Mouse (Mus musculus) stomach, embryonic 16.5 days (tissue): ENCODE results near the gene Galt. TPM values are rescaled to one million over a fixed set of nuclear protein-coding genes. Genes with fewer than 3 reads are reported as not detected.
"Not testable (repeated sequence)": the region's sequence is repeated elsewhere in the genome, so short reads cannot be mapped to it uniquely, and the experiment has no call there.

Experiments
- ATAC-seq: fragments of 200-750 bp; cut with Nextera tagmentation; 2 replicates; pipeline ENCODE4 v1.8.0; 2017; ENCODE audit warnings: moderate number of reproducible peaks, moderate TSS enrichment; ENCODE audit not compliant: insufficient read depth, low FRiP score
- H3K27ac ChIP-seq: fragments of 300-500 bp; sonication (generic); 2 replicates; pipeline ENCODE4 v1.5.1; 2014; ENCODE audit warnings: low read length
- H3K27me3 ChIP-seq: fragments of 300-500 bp; sonication (generic); 2 replicates; pipeline ENCODE4 v1.6.1; 2014; ENCODE audit warnings: low read length, control low read depth, mixed read lengths; ENCODE audit not compliant: control insufficient read depth, insufficient read depth
- H3K36me3 ChIP-seq: fragments of 300-500 bp; sonication (generic); 2 replicates; pipeline ENCODE4 v1.6.1; 2014; ENCODE audit warnings: low read length; ENCODE audit not compliant: control insufficient read depth, insufficient read depth
- H3K4me1 ChIP-seq: fragments of 300-500 bp; sonication (generic); 2 replicates; pipeline ENCODE4 v1.6.1; 2014; ENCODE audit warnings: low read length, control low read depth, mixed read lengths; ENCODE audit not compliant: control insufficient read depth, insufficient read depth
- H3K4me2 ChIP-seq: fragments of 300-500 bp; sonication (generic); 2 replicates; pipeline ENCODE4 v1.6.1; 2014; ENCODE audit warnings: low read depth, low read length, mixed read lengths
- H3K4me3 ChIP-seq: fragments of 300-500 bp; sonication (generic); replicated peaks from 2 replicates; pipeline ENCODE4 v1.5.1; 2014; ENCODE audit warnings: mild to moderate bottlenecking, low read length
- H3K9ac ChIP-seq: fragments of 300-500 bp; sonication (generic); 2 replicates; pipeline ENCODE4 v1.6.1; 2014; ENCODE audit warnings: low read length
- H3K9me3 ChIP-seq: fragments of 300-500 bp; sonication (generic); replicated peaks from 2 replicates; pipeline ENCODE4 v1.6.1; 2016; ENCODE audit warnings: low read length, control low read depth; ENCODE audit not compliant: control insufficient read depth
- WGBS: fragments of 180-500 bp; shearing (Covaris S2); extraction: QIAGEN DNeasy Blood & Tissue Kit; methylation state at CpG from one replicate; pipeline ENCODE4 v1.1.7; 2014; 5-methylcytosine and 5-hydroxymethylcytosine counted together
- polyA plus RNA-seq: library from polyadenylated mRNA; unstranded; fragments of >200 nt; fragmentation: Nextera tagmentation; extraction: Ambion mirVana; gene quantifications from 2 replicates; pipeline ENCODE4 v1.2.1, GENCODE M21; 2015

The Galt gene
- polyA plus RNA-seq, 1 experiment from 2014 or later = 44.7 TPM

DNA sequence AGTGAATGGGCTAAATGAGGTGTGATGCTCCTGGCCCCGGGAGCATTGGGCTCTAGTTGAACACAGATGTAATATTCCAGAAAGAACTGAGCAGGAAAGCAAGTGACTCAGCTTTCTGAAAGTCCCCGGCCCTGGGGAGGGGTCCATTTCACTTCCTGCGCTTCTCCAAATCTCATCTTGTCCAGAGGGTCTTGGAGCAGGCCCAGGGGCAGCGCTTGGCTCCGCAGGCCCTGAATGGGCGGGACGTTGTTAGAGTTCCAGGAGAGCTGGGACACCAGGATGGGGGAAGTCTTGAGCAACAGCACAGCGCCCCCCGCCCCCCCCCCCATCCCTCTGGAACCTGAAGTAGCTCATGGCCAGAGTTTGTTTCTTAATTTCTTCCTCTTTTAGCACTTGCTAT is 26.2 kb downstream of the Galt start:
- not testable (repeated sequence) for ATAC-seq, H3K4me2 ChIP-seq, H3K27me3 ChIP-seq, H3K4me3 ChIP-seq, H3K9me3 ChIP-seq, H3K27ac ChIP-seq, H3K4me1 ChIP-seq, H3K36me3 ChIP-seq, H3K9ac ChIP-seq
- 32% methylated on average over 8 of the region's 9 CpGs for WGBS

DNA sequence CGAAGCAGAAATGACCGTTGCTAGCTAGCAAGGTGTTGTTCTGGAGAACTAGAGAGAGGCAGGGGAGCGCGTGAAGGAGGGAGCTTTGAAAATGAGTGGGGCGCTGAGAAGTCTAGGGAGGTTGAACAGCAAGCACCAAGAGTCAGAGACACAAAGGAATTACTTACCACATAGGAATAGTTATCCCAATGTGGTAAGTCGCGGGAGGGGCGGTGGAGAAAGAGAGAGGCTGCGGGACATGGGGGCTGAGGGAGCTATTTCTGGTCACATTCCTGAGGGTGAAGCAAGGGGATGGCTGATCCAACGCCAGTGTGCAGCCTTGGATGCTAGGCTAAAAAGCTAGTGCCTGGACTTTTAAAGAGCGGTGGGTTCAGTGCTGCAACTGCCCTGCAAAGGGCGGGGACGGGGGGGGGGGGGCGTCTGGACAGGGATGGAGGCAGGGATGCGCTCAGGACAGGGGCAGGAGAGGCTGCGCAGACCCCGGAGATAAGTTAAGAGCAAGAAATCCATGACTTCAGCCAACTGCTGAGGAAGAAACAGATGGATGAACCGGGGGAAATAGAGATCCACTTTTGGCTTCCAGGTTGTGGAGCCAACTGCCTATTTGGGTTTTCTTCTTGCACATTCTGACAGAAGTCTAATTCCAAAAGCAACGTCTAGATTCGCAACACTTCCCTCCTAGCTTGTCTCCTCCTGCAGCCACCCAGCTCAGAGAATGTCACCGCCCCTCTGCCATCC is 26.9 kb downstream of the Galt start:
- not testable (repeated sequence) for H3K36me3 ChIP-seq, H3K27me3 ChIP-seq, H3K9ac ChIP-seq, H3K4me2 ChIP-seq, H3K4me3 ChIP-seq, H3K9me3 ChIP-seq, H3K4me1 ChIP-seq, H3K27ac ChIP-seq, ATAC-seq
- 24% methylated on average over 16 of the region's 21 CpGs for WGBS

DNA sequence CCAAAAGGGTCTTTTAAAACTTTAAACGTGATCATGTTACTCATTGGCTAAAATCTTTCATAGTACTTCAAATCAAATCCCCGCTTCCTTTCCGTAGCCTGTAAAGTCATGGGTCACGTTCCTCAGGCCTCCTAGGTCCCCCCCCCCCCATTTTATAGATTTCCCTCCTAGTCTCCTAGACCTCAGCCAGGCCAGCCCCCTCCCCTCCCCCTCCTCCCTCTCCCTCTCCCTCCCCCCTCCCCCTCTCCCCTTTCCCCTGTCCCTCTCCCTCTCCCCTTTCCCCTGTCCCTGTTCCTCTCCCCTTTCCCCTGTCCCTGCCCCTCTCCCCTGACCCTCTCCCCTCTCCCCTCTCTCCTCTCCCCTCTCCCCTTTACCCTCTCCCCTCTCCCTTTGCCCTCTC is 27.7 kb downstream of the Galt start:
- not testable (repeated sequence) for H3K27me3 ChIP-seq, H3K9me3 ChIP-seq, ATAC-seq, H3K36me3 ChIP-seq, H3K9ac ChIP-seq, H3K27ac ChIP-seq, H3K4me1 ChIP-seq, H3K4me3 ChIP-seq, H3K4me2 ChIP-seq
- WGBS = 47% methylated on average over 4 of the region's 4 CpGs

DNA sequence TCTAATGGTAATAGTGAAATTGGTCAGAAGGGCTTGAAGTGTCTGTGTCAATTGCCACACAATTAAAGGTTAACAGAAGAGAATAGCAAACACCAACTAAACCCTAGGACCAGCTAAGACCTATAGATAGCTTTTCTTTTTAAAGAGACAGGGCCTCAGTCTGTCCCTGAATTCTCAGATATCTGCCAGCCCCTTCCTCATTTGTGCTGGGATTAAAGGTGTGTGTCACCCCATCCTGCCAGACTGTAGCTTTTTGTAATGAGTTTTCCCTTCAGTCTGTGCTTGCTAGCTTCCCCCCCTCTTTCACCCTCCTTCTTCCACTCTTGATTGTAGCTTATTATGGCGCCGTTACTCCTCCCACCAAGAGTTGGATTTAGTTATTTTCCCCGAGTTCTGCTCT is 28.2 kb downstream of the Galt start:
- not testable (repeated sequence) for H3K36me3 ChIP-seq, H3K9ac ChIP-seq, ATAC-seq, H3K27me3 ChIP-seq, H3K27ac ChIP-seq, H3K9me3 ChIP-seq, H3K4me3 ChIP-seq, H3K4me2 ChIP-seq, H3K4me1 ChIP-seq
- 51% methylated on average over 3 of the region's 3 CpGs for WGBS

Other genes with a start within 250 kb of the Galt start
- gene 1110017D15Rik, start 237.9 kb upstream of the Galt start, polyA plus RNA-seq = 0.65 and 0.87 TPM in 2 replicates
- 2.9 and 3.0 TPM in 2 replicates for gene Fam219a, start 185.7 kb upstream of the Galt start, polyA plus RNA-seq
- gene Dnaic1, start 185.5 kb upstream of the Galt start, polyA plus RNA-seq = 4.7 and 5.1 TPM in 2 replicates
- 22.8 and 23.0 TPM in 2 replicates for gene Enho, start 114.9 kb upstream of the Galt start, polyA plus RNA-seq
- gene Cntfr, start 58.1 kb upstream of the Galt start, polyA plus RNA-seq = 10.1 and 10.5 TPM in 2 replicates
- gene Il11ra1, start 55.2 kb upstream of the Galt start, polyA plus RNA-seq = 143 and 152 TPM in 2 replicates
- 54.3 and 58.6 TPM in 2 replicates for gene Rpp25l, start 41.7 kb upstream of the Galt start, polyA plus RNA-seq
- 132 TPM in 2 replicates for gene Dctn3, start 32.1 kb upstream of the Galt start, polyA plus RNA-seq
- not detected in 2 replicates for gene Arid3c, start 24.1 kb upstream of the Galt start, polyA plus RNA-seq
- 76.9 and 88.4 TPM in 2 replicates for gene Sigmar1, start 929 bp downstream of the Galt start, polyA plus RNA-seq
- 29.9 and 33.6 TPM in 2 replicates for gene Ccl27a, start 19.0 kb downstream of the Galt start, polyA plus RNA-seq
- gene Gm21541, start 148.4 kb downstream of the Galt start, polyA plus RNA-seq = 3.4 and 26.5 TPM in 2 replicates
- gene Gm20878, start 186.3 kb downstream of the Galt start, polyA plus RNA-seq = 2.5 and 2.8 TPM in 2 replicates
- gene Fam205a4, start 210.8 kb downstream of the Galt start, polyA plus RNA-seq = 0.22 and 0.31 TPM in 2 replicates